Mouse (Mus musculus): ENCODE measurements around the gene Stk38l.

Stk38l gene

DNA sequence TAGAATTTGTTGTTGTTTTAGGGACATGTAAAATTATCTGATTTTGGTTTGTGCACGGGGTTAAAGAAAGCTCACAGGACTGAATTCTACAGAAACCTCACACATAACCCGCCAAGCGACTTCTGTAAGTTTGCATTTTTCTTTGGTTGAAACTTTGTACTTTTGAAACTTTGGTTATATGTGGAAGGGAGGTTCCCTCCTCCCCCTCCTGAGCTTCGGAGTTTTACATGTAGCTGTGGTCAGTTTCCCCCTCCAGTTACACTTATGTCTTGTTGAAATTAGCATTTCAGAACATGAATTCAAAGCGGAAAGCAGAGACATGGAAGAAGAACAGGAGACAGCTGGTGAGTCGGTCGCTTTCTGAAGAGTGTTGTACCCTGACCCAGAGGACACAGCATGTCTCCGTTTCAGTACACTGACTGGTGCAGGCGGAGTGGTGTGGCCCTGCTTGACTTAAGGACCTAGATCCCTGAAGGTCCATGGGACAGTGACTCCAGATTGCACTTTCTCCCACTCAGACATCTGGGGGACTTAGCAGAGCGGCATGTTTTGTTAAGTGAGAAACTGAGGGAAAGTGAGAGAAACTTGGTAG, 44.1 kb downstream of the Stk38l start:
- in situ Hi-C loops (cut with MboI, MseI): no loop called here

DNA sequence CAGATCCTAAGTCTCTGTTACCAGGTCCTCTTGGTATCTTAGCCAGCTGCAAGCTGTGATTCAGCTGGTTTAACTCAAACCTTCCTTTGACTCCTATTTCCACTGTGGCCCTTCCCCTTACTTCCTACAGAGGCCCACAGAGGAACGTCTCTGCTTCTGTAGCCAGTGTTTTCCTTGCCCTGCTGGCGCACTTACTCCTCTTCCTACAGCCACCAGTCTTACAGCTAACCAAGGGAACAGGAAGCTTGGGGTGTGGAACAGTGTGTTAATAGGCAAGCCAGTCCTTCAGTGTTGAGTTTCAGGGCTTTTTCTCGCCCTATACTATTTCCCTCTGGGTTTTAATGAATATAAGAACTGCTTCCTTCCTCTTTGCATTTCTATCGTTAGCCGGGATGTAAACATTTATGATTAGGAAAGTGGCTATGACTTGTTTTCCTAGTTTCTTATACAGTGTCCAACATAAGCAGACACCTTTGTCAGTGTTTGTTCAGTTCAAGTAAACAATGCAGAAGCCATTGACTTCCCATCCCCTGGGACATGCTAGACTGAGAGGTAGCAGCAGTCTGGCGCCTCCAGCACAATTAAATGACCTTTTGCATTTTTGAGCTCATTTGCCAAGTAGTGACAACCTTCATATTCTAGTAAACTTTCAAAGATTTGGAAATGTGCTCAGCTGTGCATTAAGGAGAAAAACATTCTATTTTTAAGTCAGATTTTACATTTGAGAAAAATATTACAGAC, 45.4 kb downstream of the Stk38l start:
- in situ Hi-C loops (cut with MboI, MseI): loop anchor here (5.0 to 10.0 kb wide), 3 partner anchors 38 to 345 kb away; no protein-coding TSS in a partner anchor

GRCm38 (mm10) chr6:146770808-146771207, 46.0 kb downstream of the Stk38l start:
- in situ Hi-C loops (cut with MboI, MseI): loop anchor here (5.0 to 10.0 kb wide), 3 partner anchors 39 to 346 kb away; no protein-coding TSS in a partner anchor

DNA sequence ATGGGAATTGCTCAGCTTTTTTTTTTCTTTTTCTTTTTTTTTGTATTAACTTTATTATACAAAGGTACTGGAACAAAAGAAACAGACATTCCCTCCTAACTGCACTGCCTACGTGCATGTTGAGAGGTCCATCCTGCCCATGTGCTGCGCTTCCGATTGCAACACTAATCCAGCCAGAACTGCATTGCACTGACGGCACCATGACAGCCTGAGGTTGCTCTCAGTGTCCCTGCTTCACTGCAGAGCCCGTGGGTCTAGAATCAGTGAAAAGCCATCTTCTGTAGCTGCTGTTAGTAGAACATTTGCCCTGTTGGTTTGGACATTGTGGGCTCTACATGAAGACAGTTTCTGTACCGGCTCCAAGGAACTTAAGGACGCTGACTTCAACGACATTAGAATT, 51.1 kb downstream of the Stk38l start:
- in situ Hi-C loops (cut with MboI, MseI): loop anchor here (10.0 kb wide), 1 partner anchor 351 kb away; no protein-coding TSS in a partner anchor

- in situ Hi-C loops (cut with MboI, MseI): loop anchor here (10.0 kb wide), 1 partner anchor 352 kb away; no protein-coding TSS in a partner anchor
Measured at GRCm38 (mm10) chr6:146776610-146777389, 52.0 kb downstream of the Stk38l start.

GRCm38 (mm10) chr6:146778055-146778454, 53.3 kb downstream of the Stk38l start:
- in situ Hi-C loops (cut with MboI, MseI): loop anchor here (10.0 kb wide), 1 partner anchor 353 kb away; no protein-coding TSS in a partner anchor

DNA sequence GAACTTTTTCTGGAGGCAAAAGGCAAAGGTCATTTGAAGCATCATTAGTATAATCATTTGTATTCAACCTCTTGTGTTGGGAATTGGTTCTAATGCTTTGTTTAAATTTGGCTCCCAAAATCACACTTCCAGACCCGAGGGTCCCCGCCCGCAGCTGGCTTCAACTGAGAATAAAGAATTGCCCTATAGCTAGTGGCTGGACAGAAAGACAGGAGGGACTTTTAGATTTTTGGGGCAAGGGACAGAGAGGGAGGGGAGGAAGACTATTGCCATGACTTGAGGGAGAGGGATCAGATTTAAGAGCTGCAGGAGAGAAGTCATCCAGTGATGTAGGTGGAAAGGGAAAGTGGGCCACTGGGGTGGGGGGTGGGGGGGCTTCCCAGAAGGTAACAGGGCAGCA, 56.8 kb downstream of the Stk38l start:
- in situ Hi-C loops (cut with MboI, MseI): no loop called here

DNA sequence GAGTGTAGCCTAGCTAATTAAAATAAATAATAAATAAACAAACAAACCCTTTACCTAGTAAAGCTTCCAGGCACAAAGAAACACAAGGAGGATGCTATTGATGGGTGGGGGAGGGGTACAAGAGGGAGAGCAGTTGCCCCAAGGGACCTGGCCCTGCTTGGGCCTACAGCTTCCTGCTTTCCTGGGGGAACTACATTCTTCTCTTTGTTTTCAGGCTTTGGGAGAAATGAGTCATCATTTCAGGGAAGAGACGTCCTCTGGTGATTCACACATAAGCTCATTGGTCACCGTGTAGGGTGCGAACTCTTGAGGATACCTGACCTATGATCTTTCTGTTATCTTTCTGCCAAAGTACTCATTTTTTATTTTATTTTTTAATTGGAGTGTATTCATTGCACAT, 68.7 kb downstream of the Stk38l start:
- in situ Hi-C loops (cut with MboI, MseI): no loop called here

DNA sequence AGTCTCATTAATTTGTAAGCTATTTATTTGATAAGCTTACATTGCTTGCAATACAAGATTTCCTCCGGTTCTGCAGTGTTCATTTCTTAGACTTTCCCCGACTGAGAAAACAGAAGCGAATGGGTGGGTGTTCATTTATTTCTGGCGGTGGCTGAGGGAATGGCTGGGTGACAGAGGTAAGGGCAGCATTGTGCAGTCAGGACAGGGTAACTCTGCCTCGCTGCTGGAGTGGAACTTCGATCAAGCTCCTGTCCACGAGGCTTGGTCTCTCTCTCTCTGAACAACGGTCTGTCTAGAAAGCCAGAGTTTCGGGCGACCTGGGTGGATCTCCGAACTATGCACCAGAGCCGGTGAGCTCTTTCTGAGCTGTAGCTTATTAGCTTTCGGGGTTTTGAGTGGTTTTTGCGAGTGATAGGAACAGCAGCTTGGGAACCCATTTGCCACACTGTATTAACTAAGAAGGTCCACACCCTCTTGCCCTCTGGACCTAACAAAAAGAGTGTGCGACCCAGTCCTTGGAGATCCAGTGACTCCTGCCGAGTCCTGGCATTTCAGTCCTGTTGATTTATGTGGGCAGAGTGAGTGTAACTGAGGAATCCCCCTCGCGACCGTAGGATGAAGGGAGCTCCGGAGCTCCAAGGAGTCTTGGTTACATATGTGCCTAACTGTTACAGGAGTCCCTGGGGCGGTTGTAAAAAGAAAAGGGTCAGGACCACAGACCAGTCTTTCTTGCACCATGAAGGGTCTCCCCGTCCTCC, 70.5 kb downstream of the Stk38l start:
- in situ Hi-C loops (cut with MboI, MseI): no loop called here

DNA sequence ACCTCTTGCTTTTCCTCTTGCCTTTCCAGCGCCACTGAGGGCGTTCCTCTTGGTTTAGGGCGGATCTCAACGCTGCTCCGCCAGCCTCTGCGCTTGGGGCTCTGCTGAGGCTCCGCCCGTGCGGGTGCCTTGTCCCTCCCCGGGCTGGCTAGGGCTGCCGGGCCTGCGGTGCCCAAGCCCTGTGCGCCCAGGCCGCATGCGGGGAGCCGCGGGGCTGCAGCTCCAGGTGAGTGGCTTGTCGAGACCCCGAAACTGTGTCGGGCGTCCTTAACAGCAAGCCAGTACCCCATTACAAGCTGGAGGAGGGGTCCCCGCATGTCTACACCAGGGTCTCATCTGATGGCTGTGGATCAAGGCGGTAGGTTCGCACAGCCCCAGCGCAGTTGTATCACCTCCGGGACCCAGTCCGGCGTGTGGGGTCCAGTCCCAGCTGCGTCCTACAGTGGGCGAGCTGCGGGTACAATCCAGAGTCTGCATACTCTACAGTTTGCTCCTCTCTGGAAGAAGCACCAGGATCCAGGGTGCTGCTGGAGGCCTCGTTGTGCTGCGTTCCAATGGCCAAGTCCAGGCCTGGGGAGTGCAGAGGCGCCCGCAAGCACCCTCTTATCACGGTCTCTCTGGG, 71.2 kb downstream of the Stk38l start, which contains the start of gene Arntl2:
Gene Arntl2 (plus strand): TSS at position 132 of the 622 bp plus-strand sequence.
- in situ Hi-C loops (cut with MboI, MseI): no loop called here

GRCm38 (mm10) chr6:146797446-146797845, 72.7 kb downstream of the Stk38l start:
- in situ Hi-C loops (cut with MboI, MseI): no loop called here

DNA sequence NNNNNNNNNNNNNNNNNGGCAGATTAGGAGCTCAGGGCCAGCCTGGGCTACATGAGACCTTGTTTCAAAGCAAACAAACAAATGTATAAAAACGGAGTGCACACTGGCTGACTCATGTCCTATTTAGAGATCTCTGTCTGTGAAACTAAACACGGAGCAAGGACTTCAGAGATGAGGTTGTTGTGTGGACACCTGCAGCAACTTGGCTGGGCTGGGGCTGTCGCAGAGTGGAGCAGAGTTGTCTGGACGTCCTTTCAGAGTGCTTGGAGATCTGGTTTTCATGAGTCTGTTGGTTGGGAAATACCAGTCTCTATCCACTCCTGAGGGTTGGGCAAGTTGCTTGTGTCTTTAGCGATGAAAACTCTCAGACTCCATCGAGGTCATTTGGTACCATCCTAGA, 85.2 kb downstream of the Stk38l start:
- in situ Hi-C loops (cut with MboI, MseI): loop anchor here (5.0 kb wide), 1 partner anchor 83 kb away; no protein-coding TSS in a partner anchor

GRCm38 (mm10) chr6:146813007-146813406, 88.2 kb downstream of the Stk38l start:
- in situ Hi-C loops (cut with MboI, MseI): loop anchor here (5.0 kb wide), 1 partner anchor 86 kb away; no protein-coding TSS in a partner anchor

DNA sequence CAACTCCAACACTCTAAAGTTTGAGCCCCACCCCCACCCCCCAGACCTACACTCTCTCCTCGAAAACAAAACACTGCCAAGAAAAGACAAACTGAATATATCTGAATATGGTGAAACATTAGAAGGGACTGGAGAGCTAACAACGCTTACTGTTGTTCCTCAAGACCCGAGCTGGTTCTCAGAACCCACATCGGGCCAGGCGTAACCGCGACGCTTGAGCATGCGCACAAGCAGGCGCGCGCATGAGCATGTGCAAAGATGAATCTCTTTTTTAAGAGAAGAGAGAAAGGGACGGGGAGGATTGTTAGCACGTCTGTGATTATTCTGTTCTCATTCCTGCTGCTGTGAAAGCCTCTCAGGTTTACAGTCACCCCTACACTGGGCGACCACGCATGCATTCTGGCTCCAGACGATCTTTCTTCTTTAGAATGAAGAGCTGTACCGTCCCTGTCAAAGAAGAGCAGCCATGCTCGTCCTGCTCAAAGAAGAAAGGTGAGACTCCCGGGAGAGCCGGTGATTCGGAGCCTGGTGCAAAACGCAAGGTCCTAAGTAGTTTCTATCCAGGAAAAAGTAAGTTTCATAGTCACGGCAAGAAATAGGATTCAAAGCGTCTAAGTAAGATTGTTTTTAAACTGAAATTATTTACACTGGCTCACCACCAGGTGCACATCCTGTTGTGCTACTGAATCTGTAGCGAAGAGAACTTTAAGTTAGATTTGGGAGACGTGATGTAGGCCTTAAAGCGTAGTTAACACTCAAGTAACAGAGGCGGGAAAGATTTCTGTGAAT, 95.6 kb downstream of the Stk38l start:
- in situ Hi-C loops (cut with MboI, MseI): loop anchor here (10.0 kb wide), 1 partner anchor 174 kb away; no protein-coding TSS in a partner anchor

DNA sequence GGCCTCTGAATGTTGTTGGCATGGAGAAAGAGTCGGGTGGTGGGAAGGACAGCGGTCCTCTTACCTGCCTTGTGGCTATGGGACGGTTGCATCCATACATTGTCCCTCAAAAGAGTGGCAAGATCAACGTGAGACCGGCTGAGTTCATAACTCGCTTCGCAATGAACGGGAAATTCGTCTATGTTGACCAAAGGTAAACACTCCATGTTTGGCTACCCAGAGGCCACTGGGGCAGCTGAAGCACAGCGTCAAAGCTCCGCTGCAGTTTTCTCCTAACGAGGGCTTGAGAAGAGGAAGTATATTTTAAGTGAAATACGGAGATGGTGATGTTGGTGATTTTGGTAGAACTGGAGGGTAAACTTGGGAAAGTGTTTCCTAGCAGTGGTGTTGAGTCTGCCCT, 97.2 kb downstream of the Stk38l start:
- in situ Hi-C loops (cut with MboI, MseI): loop anchor here (10.0 kb wide), 1 partner anchor 173 kb away; no protein-coding TSS in a partner anchor

GRCm38 (mm10) chr6:146824727-146825486, 100.1 kb downstream of the Stk38l start:
- in situ Hi-C loops (cut with MboI, MseI): loop anchor here (10.0 to 25.0 kb wide), 2 partner anchors 170 to 1337 kb away; no protein-coding TSS in a partner anchor

GRCm38 (mm10) chr6:146825487-146825773, 100.6 kb downstream of the Stk38l start:
- in situ Hi-C loops (cut with MboI, MseI): loop anchor here (10.0 to 25.0 kb wide), 2 partner anchors 169 to 1337 kb away; no protein-coding TSS in a partner anchor

Measured in T-helper 2 cell (primary cell).